In the genomic region with DNA sequence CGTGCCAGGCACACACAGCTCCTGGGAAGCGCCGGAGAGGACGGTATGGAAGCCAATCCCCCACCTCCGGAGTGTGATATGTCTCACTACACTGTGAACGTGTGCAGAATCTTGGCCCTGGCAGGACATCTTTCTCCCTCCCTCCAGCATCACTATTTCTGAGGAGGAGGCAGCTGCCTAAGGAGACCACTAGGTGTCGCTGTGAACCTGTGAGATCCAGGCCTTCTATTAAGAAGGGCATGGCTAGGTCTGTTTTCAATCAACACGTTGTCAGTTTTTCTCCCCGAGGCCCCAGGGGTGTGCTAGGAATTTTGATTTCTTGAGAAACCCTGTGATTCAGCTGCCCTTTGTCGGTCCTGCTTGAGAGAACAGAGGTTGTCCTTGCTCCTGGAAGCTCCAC, we compare ENCODE assay signal across 8 mouse cellular contexts.
DNase-seq lines count a peak whose midpoint lies in the region; ATAC-seq and TF ChIP-seq lines count a peak whose summit lies in the region.

No protein-coding gene starts in this region.

- H3K4me1 ChIP-seq in embryonic facial prominence, embryonic 10.5 days: peaks cover 23% of the 10 kb centered on the region
- no peaks in the 10 kb centered on the region for H3K4me1 ChIP-seq in intestine, postnatal 0 days (replicated peaks; ENCODE audit: control insufficient read depth, insufficient read depth, low read length)
- peaks cover 16% of the 10 kb centered on the region for H3K4me1 ChIP-seq in midbrain, embryonic 15.5 days

- peak; percentile 78 for DNase-seq in A20 (ENCODE audit: low read depth, low spot score)
- peak; percentile 90 for DNase-seq in adrenal gland, postnatal 14 days
- DNase-seq in embryonic facial prominence, embryonic 10.5 days (ENCODE audit: low spot score): peak; percentile 82
- peak; percentile 97 for DNase-seq in heart, adult 11 months
- peak; percentile 78 for DNase-seq in left cerebral cortex, postnatal 4 days
- DNase-seq in spleen, postnatal 10 days (ENCODE audit: low spot score in 2 of 2): peak; percentile 51 to 79

- H3K27me3 ChIP-seq in embryonic facial prominence, embryonic 10.5 days (replicated peaks; ENCODE audit: low read depth, poor library complexity, severe bottlenecking): peaks cover 35% of the 10 kb centered on the region
- no peaks in the 10 kb centered on the region for H3K27me3 ChIP-seq in intestine, postnatal 0 days (replicated peaks; ENCODE audit: control insufficient read depth, insufficient read depth, low read length)
- H3K27me3 ChIP-seq in midbrain, embryonic 15.5 days (replicated peaks): 0 out of 2 replicates have a peak, but pooled peaks cover 6% of the 10 kb centered on the region

- ATAC-seq in intestine, postnatal 0 days: peak; percentile 59
- peak; percentile 85 for ATAC-seq in midbrain, embryonic 15.5 days (replicated peaks)

- H3K4me3 ChIP-seq in embryonic facial prominence, embryonic 10.5 days: peak overlapping the region; percentile 27; the same call in 1 of the 2 replicates
- no peak overlapping the region for H3K4me3 ChIP-seq in intestine, postnatal 0 days (ENCODE audit: low read depth, low read length)
- no peak overlapping the region for H3K4me3 ChIP-seq in midbrain, embryonic 15.5 days

- no peaks in the 10 kb centered on the region for H3K9me3 ChIP-seq in embryonic facial prominence, embryonic 10.5 days
- H3K9me3 ChIP-seq in intestine, postnatal 0 days (ENCODE audit: control insufficient read depth): no peaks in the 10 kb centered on the region
- H3K9me3 ChIP-seq in midbrain, embryonic 15.5 days: no peaks in the 10 kb centered on the region

- peak overlapping the region; percentile 30; the same call in 1 of the 2 replicates for H3K4me2 ChIP-seq in intestine, postnatal 0 days (replicated peaks; ENCODE audit: low read depth)
- peak overlapping the region; percentile 30; the same call in 1 of the 2 replicates for H3K4me2 ChIP-seq in midbrain, embryonic 15.5 days

- peak; percentile 97 for TF ChIP-seq CTCF in intestine, postnatal 0 days (IDR thresholded peaks at IDR 0.05; ENCODE audit: low read depth)

- intact Hi-C loops in left cerebral cortex, postnatal 4 days (cut with DNase I): loop anchor here (5.0 to 10.0 kb wide), 3 partner anchors 80 to 398 kb away; a partner anchor contains a TSS

- peak overlapping the region; percentile 37; the same call in 1 of the 2 replicates for H3K27ac ChIP-seq in embryonic facial prominence, embryonic 10.5 days (replicated peaks)
- no peak overlapping the region for H3K27ac ChIP-seq in intestine, postnatal 0 days (ENCODE audit: low read depth, low read length)
- H3K27ac ChIP-seq in midbrain, embryonic 15.5 days: no peak overlapping the region

- WGBS in embryonic facial prominence, embryonic 10.5 days: 4% methylated on average over 10 of the region's 10 CpGs
- under 1% methylated on average over 10 of the region's 10 CpGs for whole genome bisulfite sequencing in intestine, postnatal 0 days
- 2% methylated on average over 10 of the region's 10 CpGs for WGBS in midbrain, embryonic 15.5 days

- H3K9ac ChIP-seq in intestine, postnatal 0 days (ENCODE audit: low read depth, low read length): no peak overlapping the region
- H3K9ac ChIP-seq in midbrain, embryonic 15.5 days: no peak overlapping the region

- H3K36me3 ChIP-seq in embryonic facial prominence, embryonic 10.5 days (replicated peaks): no peaks in the 10 kb centered on the region
- H3K36me3 ChIP-seq in intestine, postnatal 0 days (ENCODE audit: control insufficient read depth, insufficient read depth): no peaks in the 10 kb centered on the region
- H3K36me3 ChIP-seq in midbrain, embryonic 15.5 days (replicated peaks): no peaks in the 10 kb centered on the region
